Mouse (Mus musculus): ENCODE measurements around the gene Dclk2.

GRCm38 (mm10) chr3:86852867-86853266 lies 67.8 kb downstream of the Dclk2 start:
- TF ChIP-seq CTCF (IDR thresholded peaks at IDR 0.05; ENCODE audit: low read depth) (no peak), EP300 (IDR thresholded peaks at IDR 0.05; ENCODE audit: low read depth) (no peak)
